Mouse (Mus musculus) colon, adult 2 months (tissue): Measurements from ENCODE around the gene Gkn1. TPM values are rescaled to one million over a fixed set of nuclear protein-coding genes. Genes with fewer than 3 reads are reported as not detected.

ENCODE experiments used
- polyA plus RNA-seq: library from polyadenylated mRNA; depleted of rRNA; stranded (reverse); fragments of >200 nt; gene quantifications from 2 replicates; pipeline ENCODE4 v1.2.3, GENCODE M21; 2012; rRNA removed

The Gkn1 gene
- not detected in 2 replicates for polyA plus RNA-seq

DNA sequence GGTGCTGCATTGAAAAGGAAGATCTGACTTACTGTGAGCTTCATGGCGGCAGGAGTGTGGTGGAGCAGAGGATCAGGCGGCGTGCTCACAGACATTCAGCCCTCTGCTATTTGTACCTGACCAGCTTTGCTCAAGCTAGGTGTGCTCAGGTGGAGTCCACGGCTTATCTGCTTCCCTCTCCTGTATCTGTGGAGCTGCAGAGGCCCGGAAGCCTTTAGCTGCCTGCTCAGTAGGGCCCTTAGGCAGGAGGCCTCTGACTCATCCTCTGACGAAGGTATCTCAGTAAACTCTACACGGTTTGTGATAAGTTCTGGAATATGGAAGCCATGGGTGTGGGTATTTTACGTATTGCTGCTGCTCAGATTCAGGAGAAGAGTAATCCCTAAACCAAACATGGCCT is at the start of gene Gkn1:
Gene Gkn1 (minus strand): TSS at position 114 of the 400 bp plus-strand sequence.

DNA sequence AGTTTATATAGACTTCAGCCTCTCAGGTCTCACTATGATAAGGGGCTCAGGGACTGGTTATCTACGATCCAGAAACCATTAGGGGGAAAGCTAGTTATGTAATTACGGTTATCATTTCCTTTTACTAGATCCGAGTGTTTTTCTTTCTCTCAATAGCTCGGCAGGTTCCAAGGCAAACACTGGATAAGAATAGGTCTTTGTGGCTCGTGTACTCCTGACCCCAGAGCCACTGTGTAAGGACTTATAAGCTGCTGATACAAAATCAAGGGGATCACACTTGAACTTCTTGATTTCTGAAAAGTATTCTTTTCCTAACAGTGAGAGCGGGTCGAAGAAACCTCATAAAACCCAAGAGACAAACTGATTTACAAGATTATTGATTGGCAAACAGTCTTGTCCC is 38.1 kb upstream of the Gkn1 start, which contains the start of gene Gkn3:
Gene Gkn3 (minus strand): TSS at position 59 of the 400 bp plus-strand sequence.

DNA sequence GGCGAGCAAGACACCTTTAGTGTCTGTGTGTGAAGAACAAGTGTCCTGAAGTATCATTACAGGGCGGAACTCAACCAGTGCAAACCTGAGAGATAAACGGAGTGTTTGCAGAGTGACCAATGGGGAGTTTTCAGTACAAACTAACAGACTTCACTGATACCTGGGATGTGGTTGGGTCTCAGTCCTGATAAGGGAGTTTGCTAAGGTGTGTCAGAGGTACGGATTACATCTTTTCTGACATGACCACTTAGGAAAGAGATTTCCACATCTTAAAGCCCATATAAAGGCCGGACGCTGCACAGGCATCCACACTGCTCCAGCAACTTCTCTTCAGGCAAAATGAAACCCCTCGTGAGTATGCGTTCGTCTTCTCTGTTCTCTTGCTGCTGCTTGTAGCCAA is 22.3 kb upstream of the Gkn1 start, which contains the start of gene Gkn2:
Gene Gkn2 (plus strand): TSS at position 301 of the 400 bp plus-strand sequence.

DNA sequence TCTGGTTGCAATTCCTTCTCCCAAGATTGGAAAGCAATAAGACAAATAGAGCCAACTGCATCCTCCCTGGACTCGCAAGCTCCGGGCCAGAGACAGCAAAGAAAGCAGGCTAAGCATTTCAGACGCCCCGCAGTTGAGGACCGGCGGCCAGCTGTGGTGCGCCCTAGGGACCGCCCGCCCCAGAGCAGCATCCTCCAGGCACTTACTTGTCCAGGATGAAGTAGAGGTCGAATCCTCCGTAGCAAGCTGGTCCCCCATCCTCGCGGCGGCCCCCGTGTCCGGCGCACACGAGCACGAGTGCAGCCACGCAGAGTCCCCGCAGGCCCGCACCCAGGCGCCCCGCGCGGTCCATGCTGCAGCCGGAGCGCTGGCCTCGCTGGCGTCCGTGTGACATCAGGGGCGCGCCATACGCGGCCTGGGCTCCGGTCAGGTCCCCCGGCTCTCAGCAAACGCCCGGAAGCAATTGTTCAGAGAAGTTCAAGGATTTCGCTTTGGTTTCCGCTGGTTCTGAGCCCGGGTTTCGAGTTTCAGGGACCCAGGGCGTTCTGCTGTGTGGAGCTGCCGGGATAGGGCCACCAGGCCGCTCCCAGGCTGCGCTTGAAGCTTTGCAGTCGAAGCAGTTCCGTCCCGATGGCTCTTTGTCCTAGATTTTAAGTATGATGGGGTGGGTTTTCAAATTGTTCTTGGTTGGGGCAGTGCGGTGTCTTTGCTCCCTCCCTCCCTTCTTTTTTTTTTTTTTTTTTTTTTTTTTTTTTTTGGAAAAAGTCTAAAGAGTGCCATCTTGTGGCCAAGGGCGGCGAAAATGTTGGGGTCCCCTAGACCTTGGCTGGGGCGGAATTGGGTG is 15.4 kb downstream of the Gkn1 start, which contains the start of gene Antxr1:
Gene Antxr1 (minus strand): TSS at position 731 of the 844 bp plus-strand sequence.

Other genes starting within 250 kb of the Gkn1 start
- 2.5 and 3.3 TPM in 2 replicates for gene D6Ertd527e, start 246.2 kb downstream of the Gkn1 start, polyA plus RNA-seq
- 7.6 and 7.9 TPM in 2 replicates for gene Antxr1, start 15.1 kb downstream of the Gkn1 start, polyA plus RNA-seq
- not detected in 2 replicates for gene Gkn2, start 22.4 kb upstream of the Gkn1 start, polyA plus RNA-seq
- 0.23 and 0.79 TPM in 2 replicates for gene Gkn3, start 38.0 kb upstream of the Gkn1 start, polyA plus RNA-seq
- gene Bmp10, start 78.1 kb upstream of the Gkn1 start, polyA plus RNA-seq = not detected in 2 replicates
- gene Arhgap25, start 182.3 kb upstream of the Gkn1 start, polyA plus RNA-seq = 0.82 and 0.87 TPM in 2 replicates
- 0.76 and 0.90 TPM in 2 replicates for gene Prokr1, start 239.8 kb upstream of the Gkn1 start, polyA plus RNA-seq